ENCODE assay signal across 24 mouse cellular contexts in genomic region chr8:57547581-57547980, GRCm38 (mm10). TPM values are rescaled to one million over a fixed set of nuclear protein-coding genes. Genes with fewer than 3 reads are reported as not detected.
A peak's percentile ranks its signal among the peaks of the same experiment; 100 is the strongest.
DNase-seq lines count a peak whose midpoint lies in the region; ATAC-seq lines count a peak whose summit lies in the region.
"Had no signal": no experiment of that assay in that cellular context is flagged by ENCODE, and none has a peak within 500 bp of the region (broad histone marks: within the 10 kb centered on the region; RNA-seq: fewer than 3 reads in every experiment).

No protein-coding gene starts in this region.

- DNase-seq in embryonic facial prominence, embryonic 10.5 days (ENCODE audit: low spot score) = no peak
- peak; percentile 49 for DNase-seq in neural tube, embryonic 10.5 days (ENCODE audit: extremely low spot score, low spot score)
- no peak for DNase-seq in spleen, adult 12 weeks (ENCODE audit: low spot score)
- DNase-seq: adrenal gland, postnatal 10 days; cerebellum, postnatal 10 days; gastrocnemius, postnatal 14 days; heart, postnatal 14 days; kidney, adult 2 months; kidney, postnatal 36 days; midbrain, embryonic 14.5 days; right cerebral cortex, adult 18-20 months had no signal

- no peak overlapping the region for H3K4me2 ChIP-seq in embryonic facial prominence, embryonic 12.5 days (replicated peaks)
- no peak overlapping the region for H3K4me2 ChIP-seq in neural tube, embryonic 15.5 days
- H3K4me2 ChIP-seq in hindbrain, embryonic 13.5 days = no peak overlapping the region
- H3K4me2 ChIP-seq in neural tube, embryonic 13.5 days = 0 out of 2 replicates have a peak overlapping the region, but pooled peaks have one; percentile 11
- H3K4me2 ChIP-seq in forebrain, embryonic 15.5 days (replicated peaks) = no peak overlapping the region
- H3K4me2 ChIP-seq: hindbrain, embryonic 15.5 days; intestine, embryonic 15.5 days; limb, embryonic 13.5 days; liver, embryonic 11.5 days; lung, embryonic 15.5 days had no signal

- no peak overlapping the region for H3K27ac ChIP-seq in embryonic facial prominence, embryonic 12.5 days
- no peak overlapping the region for H3K27ac ChIP-seq in embryonic facial prominence, embryonic 10.5 days (replicated peaks)
- no peak overlapping the region for H3K27ac ChIP-seq in neural tube, embryonic 15.5 days (replicated peaks)
- no peak overlapping the region for H3K27ac ChIP-seq in hindbrain, embryonic 13.5 days
- no peak overlapping the region for H3K27ac ChIP-seq in neural tube, embryonic 13.5 days (replicated peaks)
- no peak overlapping the region for H3K27ac ChIP-seq in forebrain, embryonic 15.5 days (replicated peaks)
- H3K27ac ChIP-seq: hindbrain, embryonic 15.5 days; intestine, embryonic 15.5 days; layer of hippocampus, adult 2 months; limb, embryonic 13.5 days; lung, embryonic 15.5 days had no signal

- H3K4me1 ChIP-seq in embryonic facial prominence, embryonic 12.5 days = no peaks in the 10 kb centered on the region
- H3K4me1 ChIP-seq in embryonic facial prominence, embryonic 10.5 days = peaks cover 4% of the 10 kb centered on the region
- H3K4me1 ChIP-seq in neural tube, embryonic 15.5 days = no peaks in the 10 kb centered on the region
- peaks cover 7% of the 10 kb centered on the region for H3K4me1 ChIP-seq in hindbrain, embryonic 13.5 days (replicated peaks)
- peaks cover 8% of the 10 kb centered on the region for H3K4me1 ChIP-seq in neural tube, embryonic 13.5 days (replicated peaks)
- H3K4me1 ChIP-seq in forebrain, embryonic 15.5 days = no peaks in the 10 kb centered on the region
- H3K4me1 ChIP-seq: hindbrain, embryonic 15.5 days; intestine, embryonic 15.5 days; lung, embryonic 15.5 days had no signal

- H3K9ac ChIP-seq in embryonic facial prominence, embryonic 12.5 days = no peak overlapping the region
- no peak overlapping the region for H3K9ac ChIP-seq in neural tube, embryonic 15.5 days (replicated peaks)
- H3K9ac ChIP-seq in hindbrain, embryonic 13.5 days = no peak overlapping the region
- H3K9ac ChIP-seq in neural tube, embryonic 13.5 days = no peak overlapping the region
- H3K9ac ChIP-seq in forebrain, embryonic 15.5 days (replicated peaks) = no peak overlapping the region
- H3K9ac ChIP-seq: hindbrain, embryonic 15.5 days; intestine, embryonic 15.5 days; limb, embryonic 13.5 days; lung, embryonic 15.5 days had no signal

- ATAC-seq in embryonic facial prominence, embryonic 12.5 days (ENCODE audit: insufficient number of reproducible peaks, insufficient read depth, low FRiP score, low TSS enrichment) = 0 out of 2 replicates have a peak, but pooled peaks have one; percentile 22
- ATAC-seq in neural tube, embryonic 15.5 days (ENCODE audit: low FRiP score) = no peak
- peak; percentile 43; the same call in 1 of the 2 replicates for ATAC-seq in hindbrain, embryonic 13.5 days (ENCODE audit: low FRiP score)
- ATAC-seq in neural tube, embryonic 13.5 days (ENCODE audit: low read depth) = no peak
- ATAC-seq in forebrain, embryonic 15.5 days (replicated peaks) = no peak
- ATAC-seq: intestine, embryonic 15.5 days; Patski had no signal

- H3K4me3 ChIP-seq in embryonic facial prominence, embryonic 12.5 days = no peak overlapping the region
- H3K4me3 ChIP-seq in embryonic facial prominence, embryonic 10.5 days = no peak overlapping the region
- no peak overlapping the region for H3K4me3 ChIP-seq in neural tube, embryonic 15.5 days (replicated peaks)
- H3K4me3 ChIP-seq in hindbrain, embryonic 13.5 days = no peak overlapping the region
- no peak overlapping the region for H3K4me3 ChIP-seq in neural tube, embryonic 13.5 days
- no peak overlapping the region for H3K4me3 ChIP-seq in forebrain, embryonic 15.5 days
- H3K4me3 ChIP-seq: erythroblast, embryonic 14.5 days; hindbrain, embryonic 15.5 days; intestine, embryonic 15.5 days; layer of hippocampus, adult 2 months; limb, embryonic 13.5 days; lung, embryonic 15.5 days had no signal

- no peaks in the 10 kb centered on the region for H3K36me3 ChIP-seq in embryonic facial prominence, embryonic 12.5 days
- H3K36me3 ChIP-seq in embryonic facial prominence, embryonic 10.5 days (replicated peaks) = peaks cover 4% of the 10 kb centered on the region; the same call in 1 of the 2 replicates
- H3K36me3 ChIP-seq in neural tube, embryonic 15.5 days = peaks cover 4% of the 10 kb centered on the region; the same call in 1 of the 2 replicates
- H3K36me3 ChIP-seq in hindbrain, embryonic 13.5 days = no peaks in the 10 kb centered on the region
- H3K36me3 ChIP-seq in neural tube, embryonic 13.5 days = peaks cover 4% of the 10 kb centered on the region; the same call in 1 of the 2 replicates
- H3K36me3 ChIP-seq in forebrain, embryonic 15.5 days = no peaks in the 10 kb centered on the region
- H3K36me3 ChIP-seq: hindbrain, embryonic 15.5 days; intestine, embryonic 15.5 days; lung, embryonic 15.5 days had no signal

- no peaks in the 10 kb centered on the region for H3K27me3 ChIP-seq in embryonic facial prominence, embryonic 12.5 days
- no peaks in the 10 kb centered on the region for H3K27me3 ChIP-seq in embryonic facial prominence, embryonic 10.5 days (replicated peaks; ENCODE audit: low read depth, poor library complexity, severe bottlenecking)
- no peaks in the 10 kb centered on the region for H3K27me3 ChIP-seq in neural tube, embryonic 15.5 days (replicated peaks)
- no peaks in the 10 kb centered on the region for H3K27me3 ChIP-seq in hindbrain, embryonic 13.5 days
- no peaks in the 10 kb centered on the region for H3K27me3 ChIP-seq in neural tube, embryonic 13.5 days
- H3K27me3 ChIP-seq in forebrain, embryonic 15.5 days = no peaks in the 10 kb centered on the region
- H3K27me3 ChIP-seq: hindbrain, embryonic 15.5 days; intestine, embryonic 15.5 days; limb, embryonic 13.5 days; lung, embryonic 15.5 days; Patski had no signal

- H3K9me3 ChIP-seq in embryonic facial prominence, embryonic 12.5 days = no peaks in the 10 kb centered on the region
- H3K9me3 ChIP-seq in embryonic facial prominence, embryonic 10.5 days = no peaks in the 10 kb centered on the region
- H3K9me3 ChIP-seq in neural tube, embryonic 15.5 days (replicated peaks) = no peaks in the 10 kb centered on the region
- no peaks in the 10 kb centered on the region for H3K9me3 ChIP-seq in hindbrain, embryonic 13.5 days
- H3K9me3 ChIP-seq in neural tube, embryonic 13.5 days = no peaks in the 10 kb centered on the region
- no peaks in the 10 kb centered on the region for H3K9me3 ChIP-seq in forebrain, embryonic 15.5 days
- H3K9me3 ChIP-seq: hindbrain, embryonic 15.5 days; intestine, embryonic 15.5 days; limb, embryonic 13.5 days; lung, embryonic 15.5 days had no signal

- 79% methylated on average over 12 of the region's 12 CpGs for WGBS in embryonic facial prominence, embryonic 12.5 days
- 73% methylated on average over 12 of the region's 12 CpGs for WGBS in embryonic facial prominence, embryonic 10.5 days
- 48% methylated on average over 12 of the region's 12 CpGs for WGBS in neural tube, embryonic 15.5 days
- WGBS in hindbrain, embryonic 13.5 days = 29% methylated on average over 12 of the region's 12 CpGs
- 46% methylated on average over 12 of the region's 12 CpGs for WGBS in neural tube, embryonic 13.5 days
- WGBS in forebrain, embryonic 15.5 days = 85% methylated on average over 12 of the region's 12 CpGs

RNA-seq across cellular contexts. Expression of gene Hmgb2, which starts 35.9 kb away (rescaled TPM):
- 414 and 455 TPM in 2 replicates for polyA plus RNA-seq in embryonic facial prominence, embryonic 12.5 days (2016; fragmentation: Nextera tagmentation; extraction: Ambion mirVana)
- polyA plus RNA-seq in embryonic facial prominence, embryonic 10.5 days (2016; fragmentation: Nextera tagmentation; extraction: Ambion mirVana) = 579 and 587 TPM in 2 replicates
- 41.8 and 135 TPM in 2 replicates for polyA plus RNA-seq in neural tube, embryonic 15.5 days (2015; fragmentation: Nextera tagmentation; extraction: Ambion mirVana)
- 115 and 140 TPM in 2 replicates for polyA plus RNA-seq in hindbrain, embryonic 13.5 days (2015; fragmentation: Nextera tagmentation; extraction: Ambion mirVana)
- polyA plus RNA-seq in neural tube, embryonic 13.5 days (2015; fragmentation: Nextera tagmentation; extraction: Ambion mirVana) = 85.6 and 87.2 TPM in 2 replicates
- 225 and 249 TPM in 2 replicates for polyA plus RNA-seq in forebrain, embryonic 15.5 days (2015; fragmentation: Nextera tagmentation; extraction: Ambion mirVana)

RNA-seq across cellular contexts. Expression of gene Sap30, which starts 59.9 kb away (rescaled TPM):
- polyA plus RNA-seq in embryonic facial prominence, embryonic 12.5 days (2016; fragmentation: Nextera tagmentation; extraction: Ambion mirVana) = 69.8 and 70.9 TPM in 2 replicates
- 72.8 and 76.0 TPM in 2 replicates for polyA plus RNA-seq in embryonic facial prominence, embryonic 10.5 days (2016; fragmentation: Nextera tagmentation; extraction: Ambion mirVana)
- polyA plus RNA-seq in neural tube, embryonic 15.5 days (2015; fragmentation: Nextera tagmentation; extraction: Ambion mirVana) = 25.0 and 26.2 TPM in 2 replicates
- polyA plus RNA-seq in hindbrain, embryonic 13.5 days (2015; fragmentation: Nextera tagmentation; extraction: Ambion mirVana) = 46.1 and 48.1 TPM in 2 replicates
- 50.6 and 51.0 TPM in 2 replicates for polyA plus RNA-seq in neural tube, embryonic 13.5 days (2015; fragmentation: Nextera tagmentation; extraction: Ambion mirVana)
- 78.6 and 81.8 TPM in 2 replicates for polyA plus RNA-seq in forebrain, embryonic 15.5 days (2015; fragmentation: Nextera tagmentation; extraction: Ambion mirVana)

Comparison
In these comparisons a context has a peak if more than half of its experiments do, and no peak if none do; other contexts are left out.
1. ATAC-seq: peak in embryonic facial prominence, embryonic 12.5 days (single experiment) and hindbrain, embryonic 13.5 days (single experiment); none in neural tube, embryonic 15.5 days (single experiment), neural tube, embryonic 13.5 days (single experiment) and forebrain, embryonic 15.5 days (single experiment).